Mouse (Mus musculus) kidney, adult 2 months (tissue): ENCODE data around the gene Ssh3. TPM values are rescaled to one million over a fixed set of nuclear protein-coding genes. Genes with fewer than 3 reads are reported as not detected.

Experiments
- DNase-seq: peaks from one replicate; pipeline ENCODE4 v3.0.0; 2021
- H3K27ac ChIP-seq: fragments of 200-500 bp; 2 replicates; pipeline ENCODE4 v1.5.1; 2012; ENCODE audit warnings: low read depth, low read length, control low read depth, inconsistent platforms; ENCODE audit not compliant: insufficient read depth
- H3K27me3 ChIP-seq: fragments of 200-500 bp; replicated peaks from 2 replicates; pipeline ENCODE4 v1.6.1; 2012; ENCODE audit warnings: mild to moderate bottlenecking, moderate library complexity, low read length, inconsistent platforms; ENCODE audit not compliant: control insufficient read depth, insufficient read depth
- H3K36me3 ChIP-seq: fragments of 200-500 bp; 2 replicates; pipeline ENCODE4 v1.6.1; 2012; ENCODE audit warnings: mild to moderate bottlenecking, moderate library complexity, low read length, inconsistent platforms; ENCODE audit not compliant: control insufficient read depth, insufficient read depth
- H3K4me1 ChIP-seq: fragments of 200-500 bp; 2 replicates; pipeline ENCODE4 v1.6.1; 2011; ENCODE audit warnings: low read length; ENCODE audit not compliant: control insufficient read depth, insufficient read depth
- H3K4me3 ChIP-seq: fragments of 200-500 bp; 2 replicates; pipeline ENCODE4 v1.5.1; 2011; ENCODE audit warnings: mild to moderate bottlenecking, low read depth, low read length, control low read depth; ENCODE audit not compliant: insufficient read depth
- CTCF ChIP-seq: fragments of 200-500 bp; conservative IDR thresholded peaks from 2 replicates; pipeline ENCODE4 v1.5.1; 2011; ENCODE audit warnings: low read depth, mild to moderate bottlenecking, control low read depth, low read length, moderate library complexity, mixed read lengths; ENCODE audit not compliant: insufficient read depth, insufficient read length
- POLR2A ChIP-seq: fragments of 200-500 bp; IDR thresholded peaks from one replicate; pipeline ENCODE4 v1.6.1; 2011; ENCODE audit warnings: low read depth, low read length, control low read depth
- WGBS: fragments of 180-500 bp; shearing (Covaris S2); methylation state at CpG from one replicate; pipeline ENCODE4 v1.1.7; 2018; 5-methylcytosine and 5-hydroxymethylcytosine counted together
- polyA plus RNA-seq: library from polyadenylated mRNA; depleted of rRNA; stranded (reverse); fragments of >200 nt; gene quantifications from 2 replicates; pipeline ENCODE4 v1.2.3, GENCODE M21; 2012

The Ssh3 gene
- polyA plus RNA-seq, 1 experiment: 39.0 TPM

- Histone ChIP-seq H3K27ac (no peak overlapping the region), H3K4me1 (no peaks in the 10 kb centered on the region), H3K27me3 (no peaks in the 10 kb centered on the region), H3K4me3 (no peak overlapping the region), H3K36me3 (no peaks in the 10 kb centered on the region)
- 98% methylated on average over 9 of the region's 9 CpGs for WGBS
- no peak for DNase-seq
- TF ChIP-seq CTCF (no peak), POLR2A (no peak)
Measured at GRCm38 (mm10) chr19:4280425-4280824, 11.4 kb upstream of the Ssh3 start.

DNA sequence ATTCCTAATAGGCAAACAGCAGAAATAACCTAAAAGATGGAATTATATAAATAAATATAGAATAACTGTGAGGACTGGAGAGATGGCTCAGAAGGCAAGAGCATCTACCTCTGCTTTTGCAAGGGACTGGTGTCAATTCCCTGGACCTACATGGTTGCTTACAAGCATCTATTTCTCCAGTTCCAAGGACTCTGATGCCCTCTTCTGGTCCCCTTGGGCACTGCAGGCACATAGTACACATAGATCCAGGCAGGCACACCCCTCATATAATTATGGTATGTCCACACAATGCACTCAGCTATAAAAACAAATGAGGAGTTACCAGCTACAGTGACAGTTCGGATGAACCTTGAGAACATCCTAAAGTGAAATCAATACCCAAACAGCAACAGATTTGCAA, 10.5 kb upstream of the Ssh3 start:
- no peaks in the 10 kb centered on the region for H3K4me1 ChIP-seq
- no peak overlapping the region for H3K27ac ChIP-seq
- H3K4me3 ChIP-seq: no peak overlapping the region
- no peak for TF ChIP-seq POLR2A
- peak; percentile 27; the same call in 1 of the 2 replicates for TF ChIP-seq CTCF
- 100% methylated on average over 1 of the region's 1 CpGs for WGBS
- no peaks in the 10 kb centered on the region for H3K27me3 ChIP-seq
- no peak for DNase-seq
- H3K36me3 ChIP-seq: no peaks in the 10 kb centered on the region

GRCm38 (mm10) chr19:4270972-4271371, 2.0 kb upstream of the Ssh3 start:
- H3K27ac ChIP-seq: no peak overlapping the region
- H3K4me1 ChIP-seq: peaks cover 4% of the 10 kb centered on the region; the same call in 1 of the 2 replicates
- whole genome bisulfite sequencing: 94% methylated on average over 11 of the region's 11 CpGs
- H3K27me3 ChIP-seq: no peaks in the 10 kb centered on the region
- TF ChIP-seq CTCF (no peak), POLR2A (no peak)
- H3K36me3 ChIP-seq: no peaks in the 10 kb centered on the region
- no peak for DNase-seq
- no peak overlapping the region for H3K4me3 ChIP-seq

GRCm38 (mm10) chr19:4270187-4270586, 1.2 kb upstream of the Ssh3 start:
- no peak overlapping the region for H3K27ac ChIP-seq
- H3K27me3 ChIP-seq: no peaks in the 10 kb centered on the region
- no peak for TF ChIP-seq CTCF
- TF ChIP-seq POLR2A: no peak
- no peak for DNase-seq
- 86% methylated on average over 6 of the region's 6 CpGs for WGBS
- H3K4me3 ChIP-seq: no peak overlapping the region
- H3K4me1 ChIP-seq: peaks cover 4% of the 10 kb centered on the region; the same call in 1 of the 2 replicates
- H3K36me3 ChIP-seq: no peaks in the 10 kb centered on the region; the same call in 1 of the 2 replicates

- H3K27me3 ChIP-seq: no peaks in the 10 kb centered on the region
- TF ChIP-seq CTCF: no peak
- no peak for TF ChIP-seq POLR2A
- 79% methylated on average over 4 of the region's 4 CpGs for WGBS
- no peak overlapping the region for H3K4me3 ChIP-seq
- no peaks in the 10 kb centered on the region; the same call in 1 of the 2 replicates for H3K36me3 ChIP-seq
- no peak for DNase-seq
- H3K4me1 ChIP-seq: peaks cover 4% of the 10 kb centered on the region; the same call in 1 of the 2 replicates
- H3K27ac ChIP-seq: no peak overlapping the region
Measured at GRCm38 (mm10) chr19:4265956-4266355, 3.0 kb downstream of the Ssh3 start.

GRCm38 (mm10) chr19:4264171-4264780, 4.7 kb downstream of the Ssh3 start:
- TF ChIP-seq POLR2A: no peak
- TF ChIP-seq CTCF: no peak
- no peak overlapping the region for H3K27ac ChIP-seq
- H3K4me1 ChIP-seq: peaks cover 1% of the 10 kb centered on the region; the same call in 1 of the 2 replicates
- H3K27me3 ChIP-seq: no peaks in the 10 kb centered on the region
- H3K36me3 ChIP-seq: no peaks in the 10 kb centered on the region; the same call in 1 of the 2 replicates
- H3K4me3 ChIP-seq: no peak overlapping the region
- WGBS: 96% methylated on average over 6 of the region's 6 CpGs
- DNase-seq: no peak

DNA sequence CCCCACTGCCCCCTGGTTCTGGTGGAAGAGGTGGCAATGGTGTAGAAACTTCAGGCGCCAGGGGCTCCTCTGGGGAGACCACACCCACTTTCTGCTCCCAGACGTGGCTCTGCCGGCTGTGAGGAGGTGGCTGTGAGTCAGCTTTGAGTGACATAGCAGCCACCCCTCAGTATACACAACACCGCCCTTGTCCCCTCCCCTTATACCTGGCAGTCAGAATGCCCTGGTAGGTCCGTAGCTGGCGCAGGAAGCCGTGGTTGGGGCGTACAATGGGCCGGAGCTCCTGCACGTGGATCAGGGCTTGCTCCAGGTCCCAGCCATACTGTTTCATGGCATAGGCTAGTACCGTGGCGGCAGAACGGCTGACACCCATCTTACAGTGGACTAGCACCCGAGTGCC, 5.3 kb downstream of the Ssh3 start:
- Histone ChIP-seq H3K27ac (no peak overlapping the region), H3K27me3 (no peaks in the 10 kb centered on the region), H3K36me3 (no peaks in the 10 kb centered on the region; the same call in 1 of the 2 replicates), H3K4me3 (no peak overlapping the region), H3K4me1 (no peaks in the 10 kb centered on the region)
- no peak for DNase-seq
- 90% methylated on average over 14 of the region's 14 CpGs for WGBS
- TF ChIP-seq CTCF (no peak), POLR2A (no peak)
